19 mouse cellular contexts compared by ENCODE assay signal in the genomic region with DNA sequence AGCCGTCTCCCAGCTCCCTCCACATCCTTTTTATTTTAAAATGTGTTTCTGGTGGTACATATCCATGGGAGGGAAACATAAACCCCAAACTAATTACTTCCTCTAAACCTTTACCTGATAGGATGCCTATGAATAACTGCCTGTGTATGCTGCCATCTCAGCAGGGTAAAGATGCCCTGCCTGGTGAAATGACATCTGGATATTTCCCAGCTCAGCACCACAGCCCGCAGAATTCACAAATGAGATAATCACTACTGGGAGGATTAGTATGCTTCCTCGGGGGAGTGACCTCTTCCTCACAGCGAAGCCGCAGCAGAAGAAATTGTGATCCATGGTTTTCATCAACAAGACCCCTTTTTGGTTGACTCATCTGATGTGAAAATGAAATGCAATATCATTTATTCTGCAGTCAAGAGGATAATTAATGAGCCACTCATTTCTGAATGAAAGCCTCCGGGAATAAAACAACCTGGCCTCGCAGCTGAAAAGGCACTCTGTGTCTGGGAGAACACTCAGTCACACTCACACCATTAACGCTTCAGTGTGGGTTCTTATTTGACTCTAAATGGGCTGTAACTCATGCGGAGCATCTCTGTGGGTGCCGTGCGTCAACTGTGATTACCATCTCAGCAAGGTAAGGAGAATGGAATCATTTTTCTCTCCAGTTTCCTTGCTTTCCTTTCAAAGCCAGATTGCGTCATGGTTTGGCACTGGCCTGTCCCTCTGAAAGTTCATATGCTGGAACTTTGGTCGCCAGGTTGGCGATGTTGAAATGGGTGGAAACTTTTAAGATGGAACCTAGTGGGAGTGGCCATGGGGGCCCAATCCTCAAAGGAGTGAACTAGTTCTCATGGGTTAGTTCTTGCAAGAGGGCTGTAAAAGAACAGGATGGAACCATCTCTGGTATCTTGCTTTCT. TPM values are rescaled to one million over a fixed set of nuclear protein-coding genes. Genes with fewer than 3 reads are reported as not detected.
DNase-seq lines count a peak whose midpoint lies in the region; ATAC-seq and TF ChIP-seq lines count a peak whose summit lies in the region.
"Had no signal": no experiment of that assay in that cellular context is flagged by ENCODE, and none has a peak within 500 bp of the region (broad histone marks: within the 10 kb centered on the region; RNA-seq: fewer than 3 reads in every experiment).

No protein-coding gene starts in this region.

- no peak overlapping the region for H3K4me2 ChIP-seq in hindbrain, postnatal 0 days (ENCODE audit: low read depth, low read length)
- no peak overlapping the region for H3K4me2 ChIP-seq in hindbrain, embryonic 11.5 days (replicated peaks; ENCODE audit: low read depth, low read length)
- no peak overlapping the region for H3K4me2 ChIP-seq in forebrain, postnatal 0 days (ENCODE audit: low read depth)
- no peak overlapping the region for H3K4me2 ChIP-seq in kidney, embryonic 15.5 days
- H3K4me2 ChIP-seq: heart, embryonic 13.5 days; liver, embryonic 11.5 days; lung, embryonic 15.5 days had no signal

- peak; percentile 53 for DNase-seq in adrenal gland, postnatal 10 days
- DNase-seq in adrenal gland, adult 8-10 months = no peak
- DNase-seq in hindbrain, postnatal 0 days (ENCODE audit: low spot score) = peak; percentile 25
- DNase-seq in hindbrain, embryonic 11.5 days (ENCODE audit: low spot score) = no peak
- DNase-seq in forebrain, postnatal 0 days = no peak
- DNase-seq in retina, embryonic 14.5 days (ENCODE audit: low spot score) = peak; percentile 18
- no peak for DNase-seq in embryo, embryonic 10.5 days (ENCODE audit: low spot score)
- DNase-seq: cerebellum, adult 9-11 months; kidney, adult 18-20 months; kidney, postnatal 36 days had no signal

- no peak for ATAC-seq in hindbrain, postnatal 0 days
- ATAC-seq in hindbrain, embryonic 11.5 days (ENCODE audit: low FRiP score) = no peak
- ATAC-seq in forebrain, postnatal 0 days = peak; percentile 55; the same call in 1 of the 2 replicates
- no peak for ATAC-seq in kidney, embryonic 15.5 days (replicated peaks; ENCODE audit: low FRiP score)
- ATAC-seq: Patski had no signal

- H3K36me3 ChIP-seq in hindbrain, postnatal 0 days (ENCODE audit: insufficient read depth, low read length) = no peaks in the 10 kb centered on the region
- H3K36me3 ChIP-seq in hindbrain, embryonic 11.5 days (ENCODE audit: control insufficient read depth, insufficient read depth, low read length) = no peaks in the 10 kb centered on the region
- H3K36me3 ChIP-seq in forebrain, postnatal 0 days (ENCODE audit: insufficient read depth) = no peaks in the 10 kb centered on the region
- H3K36me3 ChIP-seq in kidney, embryonic 15.5 days = no peaks in the 10 kb centered on the region
- H3K36me3 ChIP-seq: heart, embryonic 13.5 days; lung, embryonic 15.5 days had no signal

- H3K9me3 ChIP-seq in hindbrain, postnatal 0 days (ENCODE audit: low read length) = no peaks in the 10 kb centered on the region
- no peaks in the 10 kb centered on the region for H3K9me3 ChIP-seq in hindbrain, embryonic 11.5 days (ENCODE audit: control insufficient read depth, low read length)
- H3K9me3 ChIP-seq in forebrain, postnatal 0 days (ENCODE audit: low read length) = no peaks in the 10 kb centered on the region
- no peaks in the 10 kb centered on the region for H3K9me3 ChIP-seq in kidney, embryonic 15.5 days (replicated peaks)
- H3K9me3 ChIP-seq: lung, embryonic 15.5 days had no signal

- no peak overlapping the region for H3K4me3 ChIP-seq in hindbrain, postnatal 0 days (ENCODE audit: low read length)
- no peak overlapping the region for H3K4me3 ChIP-seq in hindbrain, embryonic 11.5 days (ENCODE audit: low read depth, low read length)
- no peak overlapping the region for H3K4me3 ChIP-seq in forebrain, postnatal 0 days (ENCODE audit: low read depth, low read length)
- H3K4me3 ChIP-seq in kidney, embryonic 15.5 days (replicated peaks) = no peak overlapping the region
- H3K4me3 ChIP-seq: heart, embryonic 13.5 days; lung, embryonic 15.5 days had no signal

- TF ChIP-seq CTCF in hindbrain, postnatal 0 days (IDR thresholded peaks at IDR 0.05; ENCODE audit: low read depth) = no peak
- no peak for TF ChIP-seq CTCF in forebrain, postnatal 0 days (IDR thresholded peaks at IDR 0.05; ENCODE audit: low read depth)

- WGBS in hindbrain, postnatal 0 days = 47% methylated on average over 14 of the region's 14 CpGs
- 65% methylated on average over 14 of the region's 14 CpGs for WGBS in hindbrain, embryonic 11.5 days
- 40% methylated on average over 14 of the region's 14 CpGs for WGBS in forebrain, postnatal 0 days
- 67% methylated on average over 14 of the region's 14 CpGs for WGBS in kidney, embryonic 15.5 days

- H3K27ac ChIP-seq in hindbrain, postnatal 0 days = no peak overlapping the region
- no peak overlapping the region for H3K27ac ChIP-seq in hindbrain, embryonic 11.5 days (ENCODE audit: low read depth, low read length)
- H3K27ac ChIP-seq in forebrain, postnatal 0 days (ENCODE audit: low read depth, low read length) = no peak overlapping the region
- H3K27ac ChIP-seq in kidney, embryonic 15.5 days = no peak overlapping the region
- H3K27ac ChIP-seq: heart, embryonic 13.5 days; lung, embryonic 15.5 days had no signal

- H3K9ac ChIP-seq in hindbrain, postnatal 0 days (replicated peaks; ENCODE audit: low read length) = no peak overlapping the region
- H3K9ac ChIP-seq in hindbrain, embryonic 11.5 days (ENCODE audit: low read depth, low read length) = no peak overlapping the region
- no peak overlapping the region for H3K9ac ChIP-seq in forebrain, postnatal 0 days
- H3K9ac ChIP-seq in kidney, embryonic 15.5 days = no peak overlapping the region
- H3K9ac ChIP-seq: heart, embryonic 13.5 days; lung, embryonic 15.5 days had no signal

- H3K27me3 ChIP-seq in hindbrain, postnatal 0 days (ENCODE audit: insufficient read depth, low read length) = no peaks in the 10 kb centered on the region
- H3K27me3 ChIP-seq in hindbrain, embryonic 11.5 days (ENCODE audit: control insufficient read depth, insufficient read depth, low read length) = no peaks in the 10 kb centered on the region
- H3K27me3 ChIP-seq in forebrain, postnatal 0 days (ENCODE audit: insufficient read depth, low read length) = no peaks in the 10 kb centered on the region
- peaks cover 3% of the 10 kb centered on the region; the same call in 1 of the 2 replicates for H3K27me3 ChIP-seq in kidney, embryonic 15.5 days
- H3K27me3 ChIP-seq: lung, embryonic 15.5 days had no signal

- no peaks in the 10 kb centered on the region for H3K4me1 ChIP-seq in hindbrain, postnatal 0 days (ENCODE audit: insufficient read depth, low read length)
- no peaks in the 10 kb centered on the region for H3K4me1 ChIP-seq in hindbrain, embryonic 11.5 days (replicated peaks; ENCODE audit: control insufficient read depth, insufficient read depth, low read length)
- 0 out of 2 replicates have a peak, but pooled peaks cover 9% of the 10 kb centered on the region for H3K4me1 ChIP-seq in forebrain, postnatal 0 days (ENCODE audit: insufficient read depth)
- no peaks in the 10 kb centered on the region for H3K4me1 ChIP-seq in kidney, embryonic 15.5 days
- H3K4me1 ChIP-seq: heart, embryonic 13.5 days; lung, embryonic 15.5 days had no signal

RNA-seq across cellular contexts. Expression of gene Prok2, which starts 36.1 kb away (rescaled TPM):
- total RNA-seq in adrenal gland, postnatal 10 days (2021) = not detected
- not detected for total RNA-seq in adrenal gland, adult 8-10 months (2022)
- 0.11 TPM in 1 of 2 replicates, not detected in the other for total RNA-seq in hindbrain, postnatal 0 days (2014; rRNA removed)
- polyA plus RNA-seq in hindbrain, postnatal 0 days (2015; fragmentation: Nextera tagmentation; extraction: Ambion mirVana) = 0.41 and 0.44 TPM in 2 replicates
- polyA plus RNA-seq in hindbrain, embryonic 11.5 days (2014; fragmentation: Nextera tagmentation; extraction: Ambion mirVana) = not detected in 2 replicates
- total RNA-seq in forebrain, postnatal 0 days (2014; rRNA removed) = 1.00 and 1.5 TPM in 2 replicates
- 3.8 and 4.9 TPM in 2 replicates for polyA plus RNA-seq in forebrain, postnatal 0 days (2015; fragmentation: Nextera tagmentation; extraction: Ambion mirVana)
- polyA plus RNA-seq in kidney, embryonic 15.5 days (2015; fragmentation: Nextera tagmentation; extraction: Ambion mirVana) = not detected in 2 replicates
- total RNA-seq: hematopoietic stem cell, adult 5-6 weeks; megakaryocyte progenitor cell, adult 5-6 weeks had no signal
- polyA plus RNA-seq: gonadal fat pad, adult 2 months; heart, embryonic 13.5 days; liver, embryonic 11.5 days; Patski; stomach, embryonic 14.5 days had no signal

Comparison
In these comparisons a context has a peak if more than half of its experiments do, and no peak if none do; other contexts are left out.
1. DNase-seq: peak in adrenal gland, postnatal 10 days (single experiment), hindbrain, postnatal 0 days (single experiment) and retina, embryonic 14.5 days (single experiment); none in adrenal gland, adult 8-10 months (single experiment), hindbrain, embryonic 11.5 days (single experiment), forebrain, postnatal 0 days (single experiment) and embryo, embryonic 10.5 days (single experiment).